Mouse (Mus musculus): ENCODE results near the gene Ang. TPM values are rescaled to one million over a fixed set of nuclear protein-coding genes. Genes with fewer than 3 reads are reported as not detected.

The Ang gene
- polyA plus RNA-seq, 1 experiment from 2014 or later: 4.6 TPM

DNA sequence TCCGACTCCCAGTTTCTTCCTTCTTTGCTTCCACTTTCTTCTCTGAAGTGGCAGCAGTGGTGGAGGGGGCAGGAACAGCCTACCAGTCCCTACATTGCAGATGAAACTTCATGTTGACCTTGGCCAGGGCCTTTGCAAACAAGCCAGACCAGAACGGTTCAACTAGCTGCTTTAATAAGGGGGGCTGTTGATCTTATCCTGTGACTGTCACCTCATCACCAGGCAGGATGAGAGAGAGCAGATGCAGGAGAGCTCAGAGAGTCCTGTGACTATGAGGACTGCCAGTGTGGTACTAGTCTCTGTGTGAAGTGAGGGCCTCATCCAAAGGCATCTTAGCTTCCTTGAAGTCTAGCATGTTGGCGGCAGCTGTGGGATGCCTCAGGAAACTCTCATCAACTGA lies 57.1 kb downstream of the Ang start:
- no peaks in the 10 kb centered on the region for H3K27me3 ChIP-seq
- no peaks in the 10 kb centered on the region for H3K36me3 ChIP-seq
- H3K27ac ChIP-seq: peak overlapping the region; percentile 82
- ATAC-seq (ENCODE audit: low read depth): no peak
- no peaks in the 10 kb centered on the region for H3K9me3 ChIP-seq (replicated peaks)
- H3K9ac ChIP-seq: 0 out of 2 replicates have a peak overlapping the region, but pooled peaks have one; percentile 4
- DNase-seq: no peak
- H3K4me3 ChIP-seq (replicated peaks): no peak overlapping the region
- no peak overlapping the region for H3K4me2 ChIP-seq
- 76% methylated on average over 3 of the region's 3 CpGs for WGBS (ENCODE audit: insufficient replicate concordance)
- peaks cover 97% of the 10 kb centered on the region for H3K4me1 ChIP-seq (replicated peaks)

DNA sequence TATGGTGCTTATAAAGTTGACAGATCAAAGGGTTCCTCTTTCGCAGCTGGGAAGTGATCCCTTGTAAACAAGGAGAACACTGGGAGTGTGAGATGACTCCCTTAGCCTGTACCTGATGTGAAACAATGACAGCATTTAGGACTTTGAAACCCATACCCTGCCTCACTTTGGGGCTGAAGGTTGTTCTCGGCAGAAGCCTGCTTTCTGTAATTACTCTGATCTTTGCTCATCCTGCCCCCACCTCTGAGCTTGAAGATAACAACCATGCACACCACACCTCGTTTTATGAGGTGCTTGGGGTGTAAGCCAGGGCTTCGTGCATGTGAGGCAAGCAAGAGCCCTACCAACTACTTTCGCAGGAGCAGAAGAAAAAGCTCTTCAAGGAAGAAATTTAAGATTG lies 58.2 kb downstream of the Ang start:
- 36% methylated on average over 5 of the region's 5 CpGs for WGBS (ENCODE audit: insufficient replicate concordance)
- H3K27ac ChIP-seq: peak overlapping the region; percentile 82
- no peaks in the 10 kb centered on the region for H3K9me3 ChIP-seq (replicated peaks)
- H3K9ac ChIP-seq: peak overlapping the region; percentile 52; the same call in 1 of the 2 replicates
- no peaks in the 10 kb centered on the region for H3K27me3 ChIP-seq
- no peaks in the 10 kb centered on the region for H3K36me3 ChIP-seq
- DNase-seq (peak; percentile 35), ATAC-seq (ENCODE audit: low read depth) (peak; percentile 77)
- no peak overlapping the region for H3K4me3 ChIP-seq (replicated peaks)
- H3K4me1 ChIP-seq (replicated peaks): peaks cover 97% of the 10 kb centered on the region
- peak overlapping the region; percentile 33 for H3K4me2 ChIP-seq

DNA sequence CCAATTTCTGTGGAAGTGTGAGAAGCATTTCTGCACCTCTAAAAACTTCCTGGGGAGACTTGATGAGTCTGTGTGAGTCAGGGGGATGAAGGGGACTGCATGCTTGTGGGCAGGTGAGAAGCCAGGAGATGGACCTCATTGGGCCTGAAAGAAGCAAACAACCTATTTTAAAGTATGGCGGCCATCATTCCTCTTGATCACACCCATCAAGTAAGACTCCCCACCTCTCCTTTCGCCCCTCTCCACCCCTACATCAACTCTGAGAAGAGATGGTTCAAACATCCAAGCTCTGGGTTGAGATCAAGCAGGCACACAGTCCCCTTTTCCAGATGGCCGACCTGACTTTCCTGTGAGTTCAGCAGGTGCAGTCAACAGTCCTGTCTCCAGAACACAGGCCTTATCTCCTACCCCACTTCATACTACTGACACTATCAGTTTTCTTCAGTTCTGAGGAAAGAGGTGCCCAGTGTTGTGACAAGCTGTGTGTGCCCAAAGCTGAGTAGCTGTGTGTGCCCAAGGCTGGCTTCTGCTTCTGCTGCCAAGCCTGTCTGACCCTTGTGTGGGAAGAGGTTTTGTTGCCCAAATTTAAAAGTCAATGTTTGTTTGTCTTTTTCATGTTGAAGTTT lies 59.4 kb downstream of the Ang start:
- no peaks in the 10 kb centered on the region for H3K36me3 ChIP-seq
- ATAC-seq (ENCODE audit: low read depth) (peak; percentile 89), DNase-seq (peak; percentile 47)
- peaks cover 89% of the 10 kb centered on the region for H3K4me1 ChIP-seq (replicated peaks)
- H3K4me2 ChIP-seq: peak overlapping the region; percentile 33
- no peaks in the 10 kb centered on the region for H3K9me3 ChIP-seq (replicated peaks)
- no peak overlapping the region for H3K4me3 ChIP-seq (replicated peaks)
- H3K27ac ChIP-seq: peak overlapping the region; percentile 82
- 67% methylated on average over 3 of the region's 3 CpGs for WGBS (ENCODE audit: insufficient replicate concordance)
- no peaks in the 10 kb centered on the region for H3K27me3 ChIP-seq
- H3K9ac ChIP-seq: peak overlapping the region; percentile 28

Other genes starting within 250 kb of the Ang start
- 2.2 and 2.5 TPM in 2 replicates for gene Tep1, start 220.6 kb upstream of the Ang start, polyA plus RNA-seq (2015; fragmentation: Nextera tagmentation; extraction: Ambion mirVana)
- 0.15 and 0.22 TPM in 2 replicates for gene Klhl33, start 193.6 kb upstream of the Ang start, polyA plus RNA-seq (2015; fragmentation: Nextera tagmentation; extraction: Ambion mirVana)
- gene Osgep, start 166.3 kb upstream of the Ang start, polyA plus RNA-seq (2015; fragmentation: Nextera tagmentation; extraction: Ambion mirVana): 64.9 and 66.3 TPM in 2 replicates
- 116 and 131 TPM in 2 replicates for gene Apex1, start 166.2 kb upstream of the Ang start, polyA plus RNA-seq (2015; fragmentation: Nextera tagmentation; extraction: Ambion mirVana)
- 22.7 and 23.2 TPM in 2 replicates for gene Pip4p1, start 160.3 kb upstream of the Ang start, polyA plus RNA-seq (2015; fragmentation: Nextera tagmentation; extraction: Ambion mirVana)
- 82.4 and 85.0 TPM in 2 replicates for gene Pnp, start 160.1 kb upstream of the Ang start, polyA plus RNA-seq (2015; fragmentation: Nextera tagmentation; extraction: Ambion mirVana)
- not detected in 2 replicates for gene Gm49342, start 146.6 kb upstream of the Ang start, polyA plus RNA-seq (2015; fragmentation: Nextera tagmentation; extraction: Ambion mirVana)
- 7.6 and 8.5 TPM in 2 replicates for gene Pnp2, start 135.2 kb upstream of the Ang start, polyA plus RNA-seq (2015; fragmentation: Nextera tagmentation; extraction: Ambion mirVana)
- not detected in 2 replicates for gene Rnase10, start 83.4 kb upstream of the Ang start, polyA plus RNA-seq (2015; fragmentation: Nextera tagmentation; extraction: Ambion mirVana)
- gene Rnase9, start 49.3 kb upstream of the Ang start, polyA plus RNA-seq (2015; fragmentation: Nextera tagmentation; extraction: Ambion mirVana): not detected in 2 replicates
- not detected in 2 replicates for gene Rnase11, start 41.0 kb upstream of the Ang start, polyA plus RNA-seq (2015; fragmentation: Nextera tagmentation; extraction: Ambion mirVana)
- gene Rnase12, start 33.5 kb upstream of the Ang start, polyA plus RNA-seq (2015; fragmentation: Nextera tagmentation; extraction: Ambion mirVana): 1.6 and 1.8 TPM in 2 replicates
- gene Olfr750, start 16.7 kb upstream of the Ang start, polyA plus RNA-seq (2015; fragmentation: Nextera tagmentation; extraction: Ambion mirVana): not detected in 2 replicates
- 14.1 and 15.7 TPM in 2 replicates for gene Rnase4, start 73 bp upstream of the Ang start, polyA plus RNA-seq (2015; fragmentation: Nextera tagmentation; extraction: Ambion mirVana)
- not detected in 2 replicates for gene Eddm3b, start 23.3 kb downstream of the Ang start, polyA plus RNA-seq (2015; fragmentation: Nextera tagmentation; extraction: Ambion mirVana)
- gene Rnase6, start 32.8 kb downstream of the Ang start, polyA plus RNA-seq (2015; fragmentation: Nextera tagmentation; extraction: Ambion mirVana): 2.6 and 2.7 TPM in 2 replicates
- gene Rnase1, start 55.6 kb downstream of the Ang start, polyA plus RNA-seq (2015; fragmentation: Nextera tagmentation; extraction: Ambion mirVana): 0.12 TPM in 1 of 2 replicates, not detected in the other
- gene Rnase2b, start 71.1 kb downstream of the Ang start, polyA plus RNA-seq (2015; fragmentation: Nextera tagmentation; extraction: Ambion mirVana): not detected in 2 replicates
- not detected in 2 replicates for gene Ang2, start 108.0 kb downstream of the Ang start, polyA plus RNA-seq (2015; fragmentation: Nextera tagmentation; extraction: Ambion mirVana)
- not detected in 2 replicates for gene Ear14, start 112.2 kb downstream of the Ang start, polyA plus RNA-seq (2015; fragmentation: Nextera tagmentation; extraction: Ambion mirVana)
- not detected in 2 replicates for gene Rnase2a, start 165.0 kb downstream of the Ang start, polyA plus RNA-seq (2015; fragmentation: Nextera tagmentation; extraction: Ambion mirVana)